Mouse (Mus musculus): ENCODE results near the gene Rftn2. TPM values are rescaled to one million over a fixed set of nuclear protein-coding genes. Genes with fewer than 3 reads are reported as not detected.

The Rftn2 gene
- polyA plus RNA-seq, 1 experiment from 2014 or later: 7.3 TPM

DNA sequence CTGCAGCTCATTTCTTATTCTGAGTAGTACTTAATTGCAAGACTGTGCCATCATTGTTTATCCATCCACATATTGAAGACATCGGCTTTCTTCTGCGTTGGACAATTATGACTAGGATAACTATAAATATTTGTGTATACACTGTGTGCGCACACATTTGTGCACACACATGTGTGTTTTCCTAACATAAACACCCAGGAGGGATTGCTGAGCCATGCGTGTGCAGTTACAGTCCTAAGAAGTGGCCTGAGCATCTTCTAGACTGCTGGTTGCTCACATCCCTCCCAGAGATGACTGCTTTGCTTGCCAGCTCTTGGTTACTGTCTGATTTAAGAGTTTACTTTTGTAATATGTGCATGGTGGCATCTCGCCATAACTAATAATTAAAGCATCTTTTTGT lies 44.2 kb downstream of the Rftn2 start:
- Histone ChIP-seq H3K27ac (no peak overlapping the region), H3K36me3 (peaks cover 21% of the 10 kb centered on the region), H3K27me3 (ENCODE audit: insufficient read depth, poor library complexity, severe bottlenecking) (no peaks in the 10 kb centered on the region), H3K4me3 (no peak overlapping the region), H3K9me3 (peaks cover 9% of the 10 kb centered on the region; the same call in 1 of the 2 replicates), H3K4me1 (replicated peaks) (peaks cover 11% of the 10 kb centered on the region)
- no peak for DNase-seq (ENCODE audit: low spot score)
- 87% methylated on average over 5 of the region's 5 CpGs for WGBS

DNA sequence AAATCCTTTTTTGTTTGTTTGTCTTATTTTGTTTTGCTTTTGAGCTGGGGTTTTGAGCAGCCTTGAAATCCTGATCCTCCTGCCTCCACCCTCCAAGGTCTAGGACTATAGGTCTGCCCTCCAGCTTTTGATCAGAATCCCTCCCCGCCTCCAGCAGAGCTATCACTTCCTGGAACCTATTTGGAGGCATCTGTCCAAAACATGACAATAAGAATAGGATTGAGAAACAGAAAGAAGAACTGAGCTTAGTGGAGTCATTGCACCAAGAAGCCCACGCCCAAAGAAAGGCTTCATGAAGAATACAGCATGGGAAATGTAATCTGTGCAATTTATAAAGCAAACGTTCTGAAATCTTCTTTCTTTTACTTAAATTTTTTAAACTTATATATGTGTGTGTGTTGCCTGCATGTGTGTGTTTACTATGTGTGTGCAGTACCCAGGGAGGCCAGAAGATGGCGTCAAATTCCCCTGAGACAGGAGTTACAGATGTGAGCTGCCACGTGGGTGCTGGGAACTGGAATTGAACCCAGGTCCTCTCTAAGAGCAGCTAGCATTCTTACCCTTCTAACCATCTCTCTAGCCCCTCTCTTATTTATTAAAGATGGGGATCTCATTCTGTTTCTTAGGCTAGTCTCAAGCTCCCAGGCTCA lies 46.5 kb downstream of the Rftn2 start:
- no peak for DNase-seq (ENCODE audit: low spot score)
- WGBS: 83% methylated on average over 5 of the region's 5 CpGs
- peaks cover 9% of the 10 kb centered on the region; the same call in 1 of the 2 replicates for H3K9me3 ChIP-seq

DNA sequence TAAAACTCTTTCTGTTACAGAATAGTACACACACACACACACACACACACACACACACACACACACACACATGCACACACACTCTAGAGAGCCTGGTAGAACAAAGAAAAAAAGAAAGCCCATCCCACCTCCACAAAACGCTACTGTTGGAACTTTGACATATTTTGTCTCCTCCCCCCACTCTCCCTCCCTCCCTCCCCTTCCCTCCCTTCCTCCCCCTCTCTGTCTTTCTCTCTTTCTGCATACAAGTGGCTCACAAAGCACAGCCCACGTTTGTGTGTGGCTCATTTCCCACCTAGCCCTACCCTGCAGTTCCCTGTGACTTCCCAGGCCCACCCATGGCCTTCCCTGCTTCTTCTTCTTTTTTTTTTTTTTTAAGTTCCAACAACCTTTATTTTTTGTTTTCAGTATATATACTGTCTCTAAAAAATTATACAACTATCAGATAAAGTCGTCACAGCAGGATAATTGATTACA lies 52.0 kb downstream of the Rftn2 start:
- no peak overlapping the region for H3K27ac ChIP-seq
- H3K4me1 ChIP-seq (replicated peaks): peaks cover 13% of the 10 kb centered on the region; the same call in 1 of the 2 replicates
- no peak for DNase-seq (ENCODE audit: low spot score)
- H3K27me3 ChIP-seq (ENCODE audit: insufficient read depth, poor library complexity, severe bottlenecking): no peaks in the 10 kb centered on the region
- 39% methylated on average over 3 of the region's 3 CpGs for WGBS
- H3K36me3 ChIP-seq: peaks cover 10% of the 10 kb centered on the region; the same call in 1 of the 2 replicates
- H3K9me3 ChIP-seq: peaks cover 6% of the 10 kb centered on the region; the same call in 1 of the 2 replicates
- H3K4me3 ChIP-seq: no peak overlapping the region

More for the DNA sequence above, 46.5 kb downstream of the Rftn2 start:
- H3K27ac ChIP-seq: no peak overlapping the region
- no peak overlapping the region for H3K4me3 ChIP-seq
- no peaks in the 10 kb centered on the region for H3K4me1 ChIP-seq (replicated peaks)
- H3K27me3 ChIP-seq (ENCODE audit: insufficient read depth, poor library complexity, severe bottlenecking): no peaks in the 10 kb centered on the region
- H3K36me3 ChIP-seq: peaks cover 21% of the 10 kb centered on the region

DNA sequence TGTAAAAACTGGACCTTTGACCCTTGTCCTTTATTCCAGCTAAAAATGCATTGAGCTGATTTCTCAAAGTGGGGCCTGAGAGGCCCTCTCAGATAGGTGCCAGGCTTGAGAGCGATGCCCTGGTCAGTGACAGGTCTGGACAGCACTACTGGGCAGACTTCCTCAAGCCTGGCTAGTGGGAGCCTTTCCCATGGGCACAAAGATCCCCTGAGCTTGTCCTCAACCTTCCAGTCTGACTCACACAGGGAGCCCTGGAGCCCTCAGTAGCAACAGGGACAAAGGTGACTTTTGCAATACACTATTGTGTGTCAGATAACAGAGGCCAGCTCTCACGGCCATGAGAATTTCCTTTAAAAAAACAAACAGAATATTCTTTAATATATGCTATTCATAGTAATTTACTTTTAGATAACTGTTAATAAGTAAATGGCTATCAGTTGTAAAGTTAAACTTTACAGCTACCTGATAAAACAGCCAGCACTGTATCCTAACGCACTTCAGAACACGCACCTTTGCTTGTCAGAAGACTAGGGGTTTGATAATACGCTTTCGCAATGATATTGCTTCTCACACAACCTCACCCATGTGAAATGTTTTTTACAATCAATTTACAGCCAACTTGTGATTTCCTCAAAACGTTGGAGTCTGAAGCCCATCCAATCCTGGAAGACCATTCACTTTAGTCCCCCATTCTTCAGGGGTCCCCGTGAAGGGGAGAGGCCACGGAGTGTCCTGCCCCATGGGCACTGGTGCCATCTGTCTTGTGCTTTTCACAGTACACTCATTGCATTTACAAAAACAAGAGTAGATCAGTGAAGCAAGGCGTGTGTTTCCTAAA lies 52.6 kb downstream of the Rftn2 start:
- Histone ChIP-seq H3K9me3 (peaks cover 11% of the 10 kb centered on the region), H3K27me3 (ENCODE audit: insufficient read depth, poor library complexity, severe bottlenecking) (no peaks in the 10 kb centered on the region), H3K27ac (no peak overlapping the region), H3K36me3 (peaks cover 10% of the 10 kb centered on the region), H3K4me1 (replicated peaks) (peaks cover 13% of the 10 kb centered on the region; the same call in 1 of the 2 replicates), H3K4me3 (no peak overlapping the region)
- DNase-seq (ENCODE audit: low spot score): no peak
- WGBS: 84% methylated on average over 10 of the region's 10 CpGs

DNA sequence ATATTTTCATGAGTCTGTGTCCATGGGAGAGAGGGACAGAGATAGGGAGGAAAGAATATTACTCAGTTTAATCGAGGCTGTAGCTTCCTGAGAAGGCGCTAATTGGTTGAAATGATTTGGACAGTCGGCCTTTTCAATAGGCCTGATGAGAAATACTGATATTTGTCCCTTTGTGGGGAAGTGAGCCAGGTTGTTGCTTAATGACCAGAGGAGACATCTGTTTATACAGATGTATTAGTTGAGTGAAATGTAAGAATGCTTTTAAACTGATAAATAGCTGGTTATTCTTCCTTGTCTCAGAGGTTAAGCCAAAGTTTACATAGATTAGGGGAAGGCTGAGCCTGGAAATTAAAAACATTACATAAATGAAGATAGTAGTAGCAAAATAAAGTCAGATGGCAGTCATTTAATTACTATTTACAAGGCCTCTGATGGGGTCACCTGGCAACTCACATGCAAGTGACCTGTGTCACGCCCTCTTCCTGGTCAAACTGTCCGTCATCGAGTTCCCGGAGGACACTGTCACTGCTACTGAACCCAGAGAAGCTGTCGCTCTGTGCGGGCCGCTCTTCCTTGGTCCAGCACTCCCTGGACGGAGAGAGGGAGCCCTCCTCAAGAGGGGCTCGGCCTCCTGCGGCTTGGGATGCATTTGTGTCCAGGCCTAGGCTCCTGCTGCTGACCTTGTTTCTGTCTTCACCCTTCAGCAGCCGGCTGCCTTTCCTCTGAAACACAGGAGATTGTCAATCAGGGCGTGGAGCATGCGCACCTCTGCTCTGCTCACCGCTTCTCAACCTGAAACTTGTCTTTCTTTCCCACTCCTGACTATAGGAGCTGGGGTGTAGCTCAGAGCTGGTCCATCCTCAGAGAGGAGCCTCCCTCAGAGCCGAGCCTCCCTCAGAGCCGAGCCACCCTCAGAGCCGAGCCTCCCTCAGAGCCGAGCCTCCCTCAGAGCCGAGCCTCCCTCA lies 54.9 kb downstream of the Rftn2 start:
- peak overlapping the region; percentile 27 for H3K4me3 ChIP-seq

DNA sequence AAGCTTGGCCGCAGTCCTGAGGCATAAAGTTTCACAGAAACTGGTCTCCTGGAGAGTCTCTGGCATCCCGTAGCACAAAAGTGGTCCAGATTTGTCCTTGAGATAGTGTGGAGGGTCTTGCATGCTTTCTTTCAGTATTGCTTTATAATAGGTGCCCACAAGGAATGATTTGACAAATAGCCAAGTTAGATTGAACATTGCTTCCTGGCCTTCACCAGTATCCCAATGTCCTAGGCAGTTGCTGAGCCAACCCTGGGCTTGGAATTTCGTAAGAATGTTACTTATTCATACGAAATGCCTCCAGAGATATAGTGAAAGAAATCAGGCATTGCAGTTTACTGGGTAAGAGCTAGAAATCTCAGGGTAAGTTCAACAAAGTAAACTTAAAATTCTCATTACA lies 58.0 kb downstream of the Rftn2 start:
- DNase-seq (ENCODE audit: low spot score): no peak
- H3K4me1 ChIP-seq (replicated peaks): peaks cover 8% of the 10 kb centered on the region; the same call in 1 of the 2 replicates
- 90% methylated on average over 4 of the region's 4 CpGs for WGBS
- peaks cover 20% of the 10 kb centered on the region for H3K36me3 ChIP-seq
- H3K4me3 ChIP-seq: no peak overlapping the region
- no peak overlapping the region for H3K27ac ChIP-seq
- H3K27me3 ChIP-seq (ENCODE audit: insufficient read depth, poor library complexity, severe bottlenecking): no peaks in the 10 kb centered on the region
- peaks cover 19% of the 10 kb centered on the region for H3K9me3 ChIP-seq

More for the DNA sequence above, 54.9 kb downstream of the Rftn2 start:
- Histone ChIP-seq H3K27me3 (ENCODE audit: insufficient read depth, poor library complexity, severe bottlenecking) (no peaks in the 10 kb centered on the region), H3K36me3 (peaks cover 20% of the 10 kb centered on the region), H3K27ac (peak overlapping the region; percentile 69), H3K9me3 (peaks cover 19% of the 10 kb centered on the region), H3K4me1 (replicated peaks) (peaks cover 13% of the 10 kb centered on the region; the same call in 1 of the 2 replicates)
- WGBS: 58% methylated on average over 22 of the region's 22 CpGs
- DNase-seq (ENCODE audit: low spot score): no peak

DNA sequence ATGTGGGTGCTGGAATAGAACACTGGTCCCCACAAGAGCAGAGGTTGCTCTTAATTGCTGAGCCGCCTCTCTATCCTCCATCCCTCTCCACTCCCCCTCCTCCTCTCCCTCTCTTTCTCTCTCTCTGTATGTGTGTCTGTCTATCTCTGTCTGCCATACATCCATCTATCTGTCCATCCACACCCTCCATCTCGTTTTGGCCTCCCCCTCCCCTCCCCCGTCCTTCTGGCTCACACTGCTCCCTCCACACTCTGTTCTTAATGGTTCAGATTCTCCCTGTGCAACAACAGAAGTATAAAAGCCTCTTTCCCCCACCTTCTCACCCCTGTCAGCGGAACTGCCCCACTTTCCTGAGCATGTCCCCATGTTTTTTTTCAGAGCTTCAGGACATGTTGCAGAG lies 59.0 kb downstream of the Rftn2 start:
- Histone ChIP-seq H3K9me3 (peaks cover 13% of the 10 kb centered on the region), H3K27ac (no peak overlapping the region), H3K36me3 (peaks cover 13% of the 10 kb centered on the region; the same call in 1 of the 2 replicates), H3K4me3 (no peak overlapping the region), H3K27me3 (ENCODE audit: insufficient read depth, poor library complexity, severe bottlenecking) (no peaks in the 10 kb centered on the region), H3K4me1 (replicated peaks) (peaks cover 8% of the 10 kb centered on the region; the same call in 1 of the 2 replicates)
- DNase-seq (ENCODE audit: low spot score): no peak
- WGBS: 85% methylated on average over 4 of the region's 4 CpGs

DNA sequence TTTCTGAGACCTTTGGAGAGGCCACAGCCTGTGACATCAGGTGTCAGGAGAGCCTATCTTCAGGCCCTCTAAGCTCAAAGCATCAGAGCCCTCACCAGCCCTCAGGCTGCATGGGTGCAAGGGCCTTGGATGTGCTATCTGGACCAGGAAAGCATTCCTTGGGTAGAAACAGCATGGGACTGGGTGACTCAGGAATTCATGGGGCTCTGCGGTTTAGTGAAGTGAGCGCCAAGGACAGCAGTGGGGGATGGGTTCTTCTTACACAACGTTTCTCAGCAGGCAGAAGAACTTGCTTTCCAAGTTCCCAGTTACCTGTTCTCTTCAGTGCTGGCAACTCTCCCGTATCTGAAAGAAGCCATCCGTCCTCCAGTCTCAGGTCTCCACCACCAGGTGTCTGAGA lies 62.6 kb downstream of the Rftn2 start:
- Histone ChIP-seq H3K27ac (no peak overlapping the region), H3K4me1 (replicated peaks) (no peaks in the 10 kb centered on the region), H3K9me3 (peaks cover 8% of the 10 kb centered on the region), H3K36me3 (peaks cover 16% of the 10 kb centered on the region; the same call in 1 of the 2 replicates), H3K27me3 (ENCODE audit: insufficient read depth, poor library complexity, severe bottlenecking) (no peaks in the 10 kb centered on the region), H3K4me3 (no peak overlapping the region)
- peak; percentile 1 for DNase-seq (ENCODE audit: low spot score)
- 62% methylated on average over 5 of the region's 5 CpGs for WGBS

DNA sequence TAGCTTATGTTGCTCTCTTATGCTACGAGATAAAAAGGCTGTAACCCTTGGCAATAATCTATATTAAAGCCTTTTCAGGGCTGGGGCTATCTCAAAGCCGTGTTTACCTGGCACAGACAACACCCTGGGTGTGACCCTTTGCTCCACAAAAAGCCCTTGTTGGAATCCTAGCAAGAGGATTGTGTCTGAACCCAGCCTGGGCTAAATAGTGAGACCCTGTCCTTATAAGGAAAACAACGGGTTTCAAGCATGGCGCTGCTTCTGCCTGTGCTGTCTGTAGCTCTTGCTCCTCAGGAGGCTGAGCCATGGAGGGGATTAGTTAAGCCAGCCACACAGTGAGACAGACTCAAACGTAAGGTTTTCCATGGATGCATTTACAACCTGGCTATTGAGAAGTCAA lies 63.8 kb downstream of the Rftn2 start:
- Histone ChIP-seq H3K9me3 (no peaks in the 10 kb centered on the region), H3K27me3 (ENCODE audit: insufficient read depth, poor library complexity, severe bottlenecking) (no peaks in the 10 kb centered on the region), H3K4me3 (no peak overlapping the region), H3K27ac (no peak overlapping the region), H3K4me1 (replicated peaks) (no peaks in the 10 kb centered on the region), H3K36me3 (peaks cover 13% of the 10 kb centered on the region)
- WGBS: 78% methylated on average over 5 of the region's 5 CpGs
- peak; percentile 1 for DNase-seq (ENCODE audit: low spot score)

DNA sequence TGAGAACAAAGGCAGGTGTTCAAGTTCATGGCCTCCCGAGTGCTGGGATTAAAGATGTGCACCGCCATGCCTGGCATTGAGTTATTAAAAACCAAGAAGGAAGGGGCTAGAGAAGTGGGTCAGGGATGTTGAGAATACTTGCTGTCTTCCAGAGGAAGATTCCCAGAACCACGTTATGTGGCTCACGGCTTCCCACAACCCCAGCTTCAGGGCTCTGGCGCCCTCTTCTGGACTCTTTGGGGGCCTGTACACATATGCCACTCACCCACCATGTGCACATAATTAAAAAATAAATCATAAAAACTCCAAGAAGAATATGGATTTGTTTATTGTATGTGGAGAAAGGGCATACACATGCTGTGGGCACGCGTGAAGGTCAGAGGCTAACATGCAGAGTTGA lies 64.7 kb downstream of the Rftn2 start:
- Histone ChIP-seq H3K4me1 (replicated peaks) (no peaks in the 10 kb centered on the region), H3K4me3 (no peak overlapping the region), H3K36me3 (peaks cover 22% of the 10 kb centered on the region), H3K27me3 (ENCODE audit: insufficient read depth, poor library complexity, severe bottlenecking) (no peaks in the 10 kb centered on the region), H3K9me3 (no peaks in the 10 kb centered on the region), H3K27ac (no peak overlapping the region)
- 67% methylated on average over 7 of the region's 7 CpGs for WGBS
- peak; percentile 23 for DNase-seq (ENCODE audit: low spot score)

DNA sequence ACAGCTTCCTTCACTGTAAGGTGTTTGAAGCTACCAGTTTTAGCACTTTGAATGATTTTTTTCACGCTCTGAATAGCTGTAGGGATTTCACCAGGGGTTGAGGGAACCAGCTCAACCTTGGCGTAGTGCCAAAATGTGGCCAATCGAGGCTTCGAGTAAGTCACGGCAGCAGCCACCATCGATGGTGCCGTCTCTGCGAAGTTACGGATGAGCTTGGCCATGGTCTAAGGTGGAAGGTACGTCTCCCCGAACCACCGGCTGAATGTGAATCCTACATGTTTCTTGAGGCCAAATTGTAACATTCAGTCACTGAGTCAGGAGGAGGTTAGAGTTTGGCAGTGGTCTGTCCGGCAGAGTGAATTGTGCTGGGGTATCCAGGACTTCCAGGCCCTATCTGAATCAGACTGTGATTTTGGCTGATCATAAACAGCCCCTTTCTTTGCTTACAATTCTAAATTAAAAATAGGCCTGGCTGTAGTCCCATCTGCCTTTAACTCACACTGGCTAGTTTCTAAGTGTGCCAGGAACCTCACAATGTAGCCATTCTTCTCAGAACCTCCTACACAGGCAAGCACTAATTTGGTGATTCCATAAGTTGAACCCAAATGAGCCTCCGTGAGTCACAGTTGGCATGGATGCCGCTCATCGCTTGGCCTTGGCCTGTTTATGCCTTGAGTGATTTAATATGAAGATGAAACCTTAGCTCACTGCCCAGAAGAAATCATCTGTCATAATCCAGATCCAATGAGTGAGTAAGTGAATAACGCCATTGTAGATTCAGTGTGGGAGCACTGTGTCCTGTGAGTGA lies 65.5 kb downstream of the Rftn2 start:
- H3K27ac ChIP-seq: no peak overlapping the region
- H3K27me3 ChIP-seq (ENCODE audit: insufficient read depth, poor library complexity, severe bottlenecking): no peaks in the 10 kb centered on the region
- no peaks in the 10 kb centered on the region for H3K4me1 ChIP-seq (replicated peaks)
- 93% methylated on average over 17 of the region's 17 CpGs for WGBS
- no peaks in the 10 kb centered on the region for H3K9me3 ChIP-seq
- H3K36me3 ChIP-seq: peaks cover 30% of the 10 kb centered on the region
- no peak for DNase-seq (ENCODE audit: low spot score)
- no peak overlapping the region for H3K4me3 ChIP-seq

Measured in hindbrain, embryonic 10.5 days (tissue).